Mouse (Mus musculus): ENCODE data around the gene Fam193a. TPM values are rescaled to one million over a fixed set of nuclear protein-coding genes. Genes with fewer than 3 reads are reported as not detected.

Fam193a gene
- polyA plus RNA-seq, 1 experiment = 39.7 TPM

- Histone ChIP-seq H3K4me3 (ENCODE audit: insufficient read depth, low read length) (no peak overlapping the region), H3K27ac (ENCODE audit: insufficient read depth, low read length) (no peak overlapping the region), H3K4me1 (ENCODE audit: control insufficient read depth, insufficient read depth, low read length) (peaks cover 4% of the 10 kb centered on the region)
- TF ChIP-seq CTCF (IDR thresholded peaks at IDR 0.05; ENCODE audit: borderline replicate concordance, insufficient read depth, low read length) (no peak), POLR2A (IDR thresholded peaks at IDR 0.05; ENCODE audit: low read depth, low read length) (no peak)
Observed at GRCm38 (mm10) chr5:34512486-34512885, 142.8 kb downstream of the Fam193a start.

- Histone ChIP-seq H3K27ac (ENCODE audit: insufficient read depth, low read length) (no peak within 1 kb of the TSS), H3K4me3 (ENCODE audit: insufficient read depth, low read length) (peak within 1 kb of the TSS; percentile 70), H3K4me1 (ENCODE audit: control insufficient read depth, insufficient read depth, low read length) (peaks cover 4% of the 10 kb centered on the region)
- TF ChIP-seq POLR2A (IDR thresholded peaks at IDR 0.05; ENCODE audit: low read depth, low read length) = peak; percentile 73
- TF ChIP-seq CTCF (IDR thresholded peaks at IDR 0.05; ENCODE audit: borderline replicate concordance, insufficient read depth, low read length) = no peak
Observed at GRCm38 (mm10) chr5:34513466-34514217, 143.9 kb downstream of the Fam193a start, which contains the start of gene Tnip2. Gene Tnip2 (minus strand): TSS chr5:34513991.

GRCm38 (mm10) chr5:34514218-34514566, 144.5 kb downstream of the Fam193a start:
- Histone ChIP-seq H3K27ac (ENCODE audit: insufficient read depth, low read length) (no peak overlapping the region), H3K4me3 (ENCODE audit: insufficient read depth, low read length) (peak overlapping the region; percentile 41), H3K4me1 (ENCODE audit: control insufficient read depth, insufficient read depth, low read length) (peaks cover 4% of the 10 kb centered on the region)
- no peak for TF ChIP-seq CTCF (IDR thresholded peaks at IDR 0.05; ENCODE audit: borderline replicate concordance, insufficient read depth, low read length)

GRCm38 (mm10) chr5:34515096-34515495, 145.4 kb downstream of the Fam193a start:
- Histone ChIP-seq H3K4me1 (ENCODE audit: control insufficient read depth, insufficient read depth, low read length) (peaks cover 4% of the 10 kb centered on the region), H3K4me3 (ENCODE audit: insufficient read depth, low read length) (no peak overlapping the region), H3K27ac (ENCODE audit: insufficient read depth, low read length) (no peak overlapping the region)
- no peak for TF ChIP-seq CTCF (IDR thresholded peaks at IDR 0.05; ENCODE audit: borderline replicate concordance, insufficient read depth, low read length)

- Histone ChIP-seq H3K27ac (ENCODE audit: insufficient read depth, low read length) (no peak overlapping the region), H3K4me1 (ENCODE audit: control insufficient read depth, insufficient read depth, low read length) (peaks cover 4% of the 10 kb centered on the region; the same call in 1 of the 2 replicates), H3K4me3 (ENCODE audit: insufficient read depth, low read length) (no peak overlapping the region)
- TF ChIP-seq CTCF (IDR thresholded peaks at IDR 0.05; ENCODE audit: borderline replicate concordance, insufficient read depth, low read length) = peak; percentile 82
- no peak for TF ChIP-seq POLR2A (IDR thresholded peaks at IDR 0.05; ENCODE audit: low read depth, low read length)
Observed at GRCm38 (mm10) chr5:34517913-34518312, 148.2 kb downstream of the Fam193a start.

- no peak for TF ChIP-seq POLR2A (IDR thresholded peaks at IDR 0.05; ENCODE audit: low read depth, low read length)
- no peak for TF ChIP-seq CTCF (IDR thresholded peaks at IDR 0.05; ENCODE audit: borderline replicate concordance, insufficient read depth, low read length)
- H3K27ac ChIP-seq (ENCODE audit: insufficient read depth, low read length) = no peak overlapping the region
- peaks cover 1% of the 10 kb centered on the region; the same call in 1 of the 2 replicates for H3K4me1 ChIP-seq (ENCODE audit: control insufficient read depth, insufficient read depth, low read length)
- H3K4me3 ChIP-seq (ENCODE audit: insufficient read depth, low read length) = no peak overlapping the region
Observed at GRCm38 (mm10) chr5:34519389-34519910, 149.7 kb downstream of the Fam193a start.

GRCm38 (mm10) chr5:34520458-34521209, 150.9 kb downstream of the Fam193a start:
- TF ChIP-seq CTCF (IDR thresholded peaks at IDR 0.05; ENCODE audit: borderline replicate concordance, insufficient read depth, low read length) = no peak
- TF ChIP-seq POLR2A (IDR thresholded peaks at IDR 0.05; ENCODE audit: low read depth, low read length) = no peak
- Histone ChIP-seq H3K4me3 (ENCODE audit: insufficient read depth, low read length) (no peak overlapping the region), H3K4me1 (ENCODE audit: control insufficient read depth, insufficient read depth, low read length) (no peaks in the 10 kb centered on the region)

GRCm38 (mm10) chr5:34521337-34521736, 151.6 kb downstream of the Fam193a start:
- no peaks in the 10 kb centered on the region for H3K4me1 ChIP-seq (ENCODE audit: control insufficient read depth, insufficient read depth, low read length)
- no peak overlapping the region for H3K27ac ChIP-seq (ENCODE audit: insufficient read depth, low read length)
- TF ChIP-seq CTCF (IDR thresholded peaks at IDR 0.05; ENCODE audit: borderline replicate concordance, insufficient read depth, low read length) = no peak
- TF ChIP-seq POLR2A (IDR thresholded peaks at IDR 0.05; ENCODE audit: low read depth, low read length) = no peak
- H3K4me3 ChIP-seq (ENCODE audit: insufficient read depth, low read length) = no peak overlapping the region

More at GRCm38 (mm10) chr5:34520458-34521209, 150.9 kb downstream of the Fam193a start:
- no peak overlapping the region for H3K27ac ChIP-seq (ENCODE audit: insufficient read depth, low read length)

- Histone ChIP-seq H3K4me1 (ENCODE audit: control insufficient read depth, insufficient read depth, low read length) (no peaks in the 10 kb centered on the region), H3K4me3 (ENCODE audit: insufficient read depth, low read length) (no peak overlapping the region), H3K27ac (ENCODE audit: insufficient read depth, low read length) (no peak overlapping the region)
- TF ChIP-seq CTCF (IDR thresholded peaks at IDR 0.05; ENCODE audit: borderline replicate concordance, insufficient read depth, low read length) (no peak), POLR2A (IDR thresholded peaks at IDR 0.05; ENCODE audit: low read depth, low read length) (no peak)
Observed at GRCm38 (mm10) chr5:34523958-34524485, 154.3 kb downstream of the Fam193a start.

All from embryonic fibroblast, embryonic 13.5 days (primary cell).